Mouse (Mus musculus): Measurements from ENCODE around the gene Serhl.

Serhl gene

GRCm38 (mm10) chr15:83164971-83165471, 75.7 kb downstream of the Serhl start:
- peak in 1 of 2 experiments; percentile 5 for DNase-seq

- DNase-seq = peak in 1 of 2 experiments; percentile 2
These were observed 76.4 kb downstream of the Serhl start for GRCm38 (mm10) chr15:83165526-83166315.
